Mouse (Mus musculus): ENCODE data around the gene Tex9. TPM values are rescaled to one million over a fixed set of nuclear protein-coding genes. Genes with fewer than 3 reads are reported as not detected.

The Tex9 gene
- polyA plus RNA-seq, 1 experiment from 2014 or later = 37.3 TPM

DNA sequence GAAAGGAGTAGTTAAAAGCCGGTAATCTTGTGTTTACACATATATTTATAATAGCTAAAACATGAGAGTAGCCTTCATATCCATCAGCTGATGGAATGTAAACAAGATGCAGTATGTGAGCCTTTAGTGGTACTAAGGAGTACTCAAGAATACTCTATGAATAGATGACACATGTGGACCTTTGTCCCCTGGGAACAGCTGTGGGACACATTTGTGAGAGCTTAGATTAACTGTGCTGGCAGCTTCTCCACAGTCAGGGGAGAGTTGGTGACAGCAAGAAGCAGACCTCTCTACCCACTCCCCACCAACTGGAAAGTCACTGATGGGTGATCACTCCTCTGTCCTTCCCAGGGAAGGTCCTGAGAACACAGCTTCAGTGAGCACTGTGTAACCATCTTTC is 41.6 kb downstream of the Tex9 start:
- Histone ChIP-seq H3K9ac (no peak overlapping the region), H3K27me3 (no peaks in the 10 kb centered on the region), H3K4me1 (no peaks in the 10 kb centered on the region), H3K9me3 (replicated peaks) (no peaks in the 10 kb centered on the region), H3K36me3 (peaks cover 82% of the 10 kb centered on the region), H3K4me2 (no peak overlapping the region), H3K4me3 (replicated peaks) (no peak overlapping the region), H3K27ac (no peak overlapping the region)
- WGBS = 90% methylated on average over 1 of the region's 1 CpGs
- ATAC-seq (replicated peaks; ENCODE audit: low FRiP score) = no peak

DNA sequence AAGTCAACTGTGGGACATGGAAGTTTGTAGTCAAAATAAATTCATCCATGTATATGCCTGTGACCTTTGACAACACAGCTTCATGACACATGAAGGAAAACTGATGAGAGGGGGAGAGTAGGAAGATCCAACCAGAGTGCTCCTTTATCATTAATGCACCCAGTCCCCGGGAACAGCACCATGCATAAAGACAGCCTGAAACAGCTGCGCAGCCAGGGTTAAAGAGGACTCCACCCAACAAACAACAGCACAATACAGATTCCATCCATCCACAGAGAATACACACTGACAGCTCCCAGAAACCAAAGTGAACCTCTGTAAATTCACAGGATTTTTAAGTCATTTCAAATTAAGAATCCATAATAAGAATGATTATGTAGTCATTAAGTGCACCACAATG is 42.2 kb downstream of the Tex9 start:
- WGBS = 100% methylated on average over 2 of the region's 2 CpGs

DNA sequence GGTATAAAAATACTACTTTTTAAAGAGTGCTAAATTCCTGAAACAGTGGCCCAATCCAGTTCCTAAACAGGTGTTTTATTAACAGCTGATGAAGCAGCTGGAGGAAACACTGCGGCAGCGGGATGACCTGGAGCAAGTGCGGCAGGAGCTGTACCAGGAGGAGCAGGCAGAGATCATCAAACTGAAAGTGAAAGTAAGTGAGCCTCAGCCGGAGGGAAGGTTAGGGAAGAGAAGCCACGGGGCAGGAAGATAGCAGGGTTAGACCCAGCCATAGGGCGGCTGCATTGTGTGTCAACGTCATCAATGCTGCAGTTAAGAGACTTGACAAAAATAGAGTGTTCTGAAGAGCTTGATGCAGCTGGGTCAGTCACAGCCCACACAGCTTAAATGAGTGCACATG is 42.6 kb downstream of the Tex9 start:
- Histone ChIP-seq H3K9me3 (replicated peaks) (no peaks in the 10 kb centered on the region), H3K4me1 (no peaks in the 10 kb centered on the region), H3K4me2 (no peak overlapping the region), H3K27ac (no peak overlapping the region), H3K36me3 (peaks cover 81% of the 10 kb centered on the region), H3K27me3 (no peaks in the 10 kb centered on the region), H3K9ac (no peak overlapping the region), H3K4me3 (replicated peaks) (no peak overlapping the region)
- no peak for ATAC-seq (replicated peaks; ENCODE audit: low FRiP score)
- WGBS = 80% methylated on average over 7 of the region's 7 CpGs

More for the DNA sequence above, 42.2 kb downstream of the Tex9 start:
- Histone ChIP-seq H3K36me3 (peaks cover 81% of the 10 kb centered on the region), H3K4me3 (replicated peaks) (no peak overlapping the region), H3K27me3 (no peaks in the 10 kb centered on the region), H3K4me1 (no peaks in the 10 kb centered on the region), H3K4me2 (no peak overlapping the region), H3K9me3 (replicated peaks) (no peaks in the 10 kb centered on the region), H3K27ac (no peak overlapping the region), H3K9ac (no peak overlapping the region)
- no peak for ATAC-seq (replicated peaks; ENCODE audit: low FRiP score)

DNA sequence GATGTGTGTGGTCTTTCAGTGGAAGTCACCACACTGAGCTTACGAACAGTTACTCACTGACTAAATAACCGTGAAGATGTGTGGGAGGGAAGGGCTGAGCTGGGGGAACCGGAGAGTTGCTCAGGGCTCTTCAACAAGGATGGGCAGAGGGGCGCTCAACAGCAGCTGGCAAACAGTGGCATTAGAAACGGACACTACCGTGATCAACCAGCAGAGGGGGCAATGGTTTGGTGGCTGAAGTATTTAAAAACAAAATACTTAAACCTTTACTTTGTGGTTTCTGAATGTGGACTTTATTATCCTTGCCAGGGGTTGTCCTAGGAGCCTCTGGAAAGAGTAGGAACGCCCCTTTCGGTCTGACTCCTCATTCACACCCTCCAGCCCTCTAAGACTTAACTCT is 44.0 kb downstream of the Tex9 start:
- H3K4me1 ChIP-seq = no peaks in the 10 kb centered on the region
- H3K9ac ChIP-seq = no peak overlapping the region
- H3K4me2 ChIP-seq = no peak overlapping the region
- no peaks in the 10 kb centered on the region for H3K27me3 ChIP-seq
- 0 out of 2 replicates have a peak, but pooled peaks have one; percentile 36 for ATAC-seq (replicated peaks; ENCODE audit: low FRiP score)
- 47% methylated on average over 8 of the region's 8 CpGs for WGBS
- H3K4me3 ChIP-seq (replicated peaks) = no peak overlapping the region
- peaks cover 79% of the 10 kb centered on the region for H3K36me3 ChIP-seq
- no peaks in the 10 kb centered on the region for H3K9me3 ChIP-seq (replicated peaks)
- no peak overlapping the region for H3K27ac ChIP-seq

- WGBS = 95% methylated on average over 10 of the region's 10 CpGs
- no peak overlapping the region for H3K27ac ChIP-seq
- H3K36me3 ChIP-seq = peaks cover 35% of the 10 kb centered on the region
- no peaks in the 10 kb centered on the region for H3K9me3 ChIP-seq (replicated peaks)
- H3K27me3 ChIP-seq = no peaks in the 10 kb centered on the region
- peaks cover 13% of the 10 kb centered on the region for H3K4me1 ChIP-seq
- no peak overlapping the region for H3K9ac ChIP-seq
- no peak overlapping the region for H3K4me3 ChIP-seq (replicated peaks)
- ATAC-seq (replicated peaks; ENCODE audit: low FRiP score) = no peak
- H3K4me2 ChIP-seq = no peak overlapping the region
These were observed 49.9 kb downstream of the Tex9 start for GRCm38 (mm10) chr9:72441927-72442715.

DNA sequence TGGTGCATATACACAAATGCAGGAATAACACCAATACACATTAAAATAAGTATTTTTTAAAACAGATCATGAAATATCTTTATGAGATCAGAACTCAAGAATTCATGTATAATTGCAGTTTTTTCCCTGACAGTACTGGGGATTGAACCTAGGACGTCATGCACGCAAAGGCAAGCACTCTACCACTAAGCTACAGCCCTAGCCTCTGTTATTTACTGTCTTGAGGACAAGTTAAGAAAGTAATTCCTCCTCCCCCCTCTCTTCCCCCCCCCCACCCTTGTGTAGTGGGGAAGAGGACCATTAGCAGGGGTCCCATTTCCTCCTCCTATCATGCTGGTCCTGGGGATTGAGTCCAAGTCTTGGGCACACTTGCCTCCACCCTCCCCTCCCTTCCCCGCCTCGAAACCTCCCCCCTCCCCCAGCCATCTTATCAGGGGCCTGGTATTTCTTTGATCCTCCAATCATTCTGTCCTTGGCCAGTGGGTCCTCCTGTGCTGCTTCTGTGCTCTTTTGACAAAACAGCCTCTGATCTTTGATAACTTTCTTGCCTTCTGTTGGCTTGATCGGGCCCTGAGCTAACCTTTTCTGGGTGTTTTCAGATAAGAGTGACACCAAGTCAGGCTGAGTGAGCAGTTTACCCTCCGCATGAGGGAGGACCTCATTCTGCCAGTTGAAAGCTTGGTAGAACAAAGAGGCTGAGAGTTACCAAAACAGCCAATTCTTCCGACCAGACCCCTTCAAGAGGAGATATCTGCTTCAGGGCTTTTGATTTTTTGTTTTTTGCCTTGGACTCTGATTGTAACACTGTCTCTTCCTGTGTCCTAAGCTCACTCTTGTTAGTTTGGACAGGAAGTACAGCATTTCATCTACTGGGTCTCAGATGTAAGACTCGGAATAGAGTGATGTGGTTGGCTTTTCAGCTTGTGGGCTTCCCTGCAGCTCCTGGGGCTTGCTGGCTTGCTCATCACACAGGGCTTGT is 50.8 kb downstream of the Tex9 start:
- Histone ChIP-seq H3K27ac (no peak overlapping the region), H3K36me3 (peaks cover 27% of the 10 kb centered on the region), H3K9ac (no peak overlapping the region), H3K4me2 (no peak overlapping the region), H3K4me3 (replicated peaks) (no peak overlapping the region), H3K9me3 (replicated peaks) (no peaks in the 10 kb centered on the region), H3K27me3 (no peaks in the 10 kb centered on the region), H3K4me1 (peaks cover 13% of the 10 kb centered on the region)
- ATAC-seq (replicated peaks; ENCODE audit: low FRiP score) = no peak
- 74% methylated on average over 8 of the region's 8 CpGs for whole genome bisulfite sequencing

DNA sequence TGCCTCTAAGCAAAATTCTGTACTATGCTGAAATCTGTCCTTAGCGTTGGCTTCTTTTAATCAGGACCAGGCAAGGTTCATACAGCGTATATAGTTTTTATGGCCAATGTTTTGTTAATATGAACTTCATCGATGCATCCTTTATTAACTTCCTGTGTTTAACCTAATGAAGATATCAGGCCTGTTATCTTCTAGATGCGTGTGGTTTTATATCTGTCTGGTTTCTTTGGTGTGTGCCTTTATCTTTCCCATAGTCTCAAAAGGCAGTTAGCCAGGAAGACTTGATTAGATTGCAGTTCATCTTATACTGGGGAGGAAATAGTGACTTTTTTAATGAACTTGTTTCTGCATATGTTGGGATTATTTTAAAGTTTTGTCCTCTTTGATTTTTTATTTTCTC is 51.7 kb downstream of the Tex9 start:
- H3K4me2 ChIP-seq = no peak overlapping the region
- no peak for ATAC-seq (replicated peaks; ENCODE audit: low FRiP score)
- H3K9ac ChIP-seq = no peak overlapping the region
- 94% methylated on average over 4 of the region's 4 CpGs for WGBS
- H3K4me1 ChIP-seq = peaks cover 13% of the 10 kb centered on the region
- H3K4me3 ChIP-seq (replicated peaks) = no peak overlapping the region
- no peaks in the 10 kb centered on the region for H3K9me3 ChIP-seq (replicated peaks)
- H3K27me3 ChIP-seq = no peaks in the 10 kb centered on the region
- no peak overlapping the region for H3K27ac ChIP-seq
- peaks cover 18% of the 10 kb centered on the region for H3K36me3 ChIP-seq

DNA sequence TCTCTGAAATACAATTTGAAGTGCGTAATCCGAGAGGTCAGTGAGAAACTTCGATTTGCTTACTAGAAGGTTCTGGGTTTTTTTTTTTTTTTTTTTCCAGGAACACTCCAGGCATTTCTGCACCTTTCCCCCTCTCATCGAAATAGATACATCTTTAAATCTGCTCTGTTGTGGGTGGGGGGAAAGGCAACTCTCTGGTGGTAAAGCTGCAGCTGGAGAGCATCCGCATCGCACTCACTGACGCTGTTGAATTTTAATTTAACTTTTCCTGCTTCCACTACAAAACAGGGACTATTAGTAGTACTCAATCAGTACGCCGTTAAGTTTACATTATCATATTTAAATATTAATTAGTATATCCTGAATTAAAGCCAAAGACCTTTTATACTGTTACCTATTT is 53.3 kb downstream of the Tex9 start:
- H3K9me3 ChIP-seq (replicated peaks) = no peaks in the 10 kb centered on the region
- peak overlapping the region; percentile 73 for H3K4me3 ChIP-seq (replicated peaks)
- peaks cover 13% of the 10 kb centered on the region for H3K4me1 ChIP-seq
- WGBS = 2% methylated on average over 9 of the region's 9 CpGs
- no peak for ATAC-seq (replicated peaks; ENCODE audit: low FRiP score)
- peak overlapping the region; percentile 55 for H3K9ac ChIP-seq
- peak overlapping the region; percentile 92 for H3K4me2 ChIP-seq
- H3K36me3 ChIP-seq = peaks cover 11% of the 10 kb centered on the region; the same call in 1 of the 2 replicates
- 0 out of 2 replicates have a peak, but pooled peaks cover 3% of the 10 kb centered on the region for H3K27me3 ChIP-seq
- H3K27ac ChIP-seq = peak overlapping the region; percentile 76

- H3K9ac ChIP-seq = peak within 1 kb of the TSS; percentile 55
- peak within 1 kb of the TSS; percentile 73 for H3K4me3 ChIP-seq (replicated peaks)
- peaks cover 13% of the 10 kb centered on the region for H3K4me1 ChIP-seq
- H3K36me3 ChIP-seq = peaks cover 4% of the 10 kb centered on the region; the same call in 1 of the 2 replicates
- 1% methylated on average over 43 of the region's 43 CpGs for WGBS
- no peaks in the 10 kb centered on the region for H3K9me3 ChIP-seq (replicated peaks)
- ATAC-seq (replicated peaks; ENCODE audit: low FRiP score) = peak; percentile 99
- H3K4me2 ChIP-seq = peak within 1 kb of the TSS; percentile 92
- 0 out of 2 replicates have a peak, but pooled peaks cover 3% of the 10 kb centered on the region for H3K27me3 ChIP-seq
- H3K27ac ChIP-seq = peak within 1 kb of the TSS; percentile 76
These were observed 54.0 kb downstream of the Tex9 start, which contains the start of gene Mns1 for GRCm38 (mm10) chr9:72437822-72438701. TSS of gene Mns1 (plus strand) at chr9:72438011.

- Histone ChIP-seq H3K9ac (no peak overlapping the region), H3K27ac (no peak overlapping the region), H3K4me1 (peaks cover 11% of the 10 kb centered on the region), H3K36me3 (no peaks in the 10 kb centered on the region), H3K9me3 (replicated peaks) (no peaks in the 10 kb centered on the region), H3K4me2 (no peak overlapping the region), H3K27me3 (peaks cover 10% of the 10 kb centered on the region; the same call in 1 of the 2 replicates), H3K4me3 (replicated peaks) (no peak overlapping the region)
- 74% methylated on average over 9 of the region's 9 CpGs for WGBS
- no peak for ATAC-seq (replicated peaks; ENCODE audit: low FRiP score)
These were observed 57.1 kb downstream of the Tex9 start for GRCm38 (mm10) chr9:72434876-72435275.

DNA sequence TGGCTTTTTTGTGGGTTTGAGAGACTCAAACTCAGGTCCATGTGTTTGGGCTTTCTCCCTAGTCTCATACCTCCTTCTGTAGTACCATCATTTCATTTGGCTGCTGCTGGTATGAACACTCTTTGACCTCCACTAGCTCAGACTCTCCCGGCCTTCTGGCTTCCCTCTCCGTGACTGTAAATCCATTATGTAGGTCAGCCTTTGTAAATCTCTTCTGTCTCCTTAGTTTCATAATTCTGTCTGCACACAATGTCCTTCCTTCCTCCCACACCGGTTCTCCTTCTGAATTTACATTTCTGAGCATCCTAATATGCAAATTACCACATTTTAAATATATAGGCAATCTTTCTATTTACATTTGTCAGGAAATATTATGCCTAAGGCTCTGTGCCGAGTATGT is 64.2 kb downstream of the Tex9 start:
- no peak overlapping the region for H3K4me2 ChIP-seq
- no peaks in the 10 kb centered on the region for H3K36me3 ChIP-seq
- WGBS = 45% methylated on average over 4 of the region's 4 CpGs
- H3K9me3 ChIP-seq (replicated peaks) = no peaks in the 10 kb centered on the region
- no peak overlapping the region for H3K9ac ChIP-seq
- no peaks in the 10 kb centered on the region for H3K4me1 ChIP-seq
- no peak for ATAC-seq (replicated peaks; ENCODE audit: low FRiP score)
- no peak overlapping the region for H3K27ac ChIP-seq
- no peak overlapping the region for H3K4me3 ChIP-seq (replicated peaks)
- peaks cover 11% of the 10 kb centered on the region for H3K27me3 ChIP-seq

All from kidney, embryonic 15.5 days (tissue).